Mouse (Mus musculus): ENCODE data around the gene Qrich2. TPM values are rescaled to one million over a fixed set of nuclear protein-coding genes. Genes with fewer than 3 reads are reported as not detected.
"Not testable (repeated sequence)": the region's sequence is repeated elsewhere in the genome, so short reads cannot be mapped to it uniquely, and the experiment has no call there.

The Qrich2 gene
- polyA plus RNA-seq, 1 experiment = 1.3 TPM

DNA sequence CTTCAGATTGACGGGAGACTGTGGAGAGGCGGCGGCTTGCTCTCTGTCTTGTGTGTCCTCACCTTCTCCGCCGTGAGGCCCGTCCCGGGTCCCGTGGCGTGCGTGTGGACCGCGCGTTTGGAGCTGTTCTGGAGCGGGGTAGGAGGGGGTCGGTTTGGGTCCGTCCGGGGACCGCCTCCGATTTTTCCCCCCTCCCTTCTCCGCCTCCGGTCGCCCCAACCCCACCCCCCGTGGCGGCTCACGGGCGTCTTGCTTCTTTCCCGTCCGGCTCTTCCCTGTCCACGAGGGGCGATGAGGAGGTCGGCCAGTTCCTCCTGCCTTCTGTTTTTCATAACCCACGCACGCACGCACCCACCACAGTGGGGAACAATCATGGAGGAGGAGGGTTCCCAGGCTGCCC, 32.6 kb upstream of the Qrich2 start:
- H3K9ac ChIP-seq (ENCODE audit: low read depth, poor library complexity, severe bottlenecking) = peak overlapping the region; percentile 57
- H3K27me3 ChIP-seq (ENCODE audit: control insufficient read depth, insufficient read depth, low read length, poor library complexity, severe bottlenecking) = no peaks in the 10 kb centered on the region
- H3K4me3 ChIP-seq (ENCODE audit: low read depth, low read length) = peak overlapping the region; percentile 48
- H3K27ac ChIP-seq (ENCODE audit: insufficient read depth, low read length) = no peak overlapping the region
- TF ChIP-seq POLR2A (IDR thresholded peaks at IDR 0.05; ENCODE audit: insufficient read depth, low read length) (no peak), CTCF (IDR thresholded peaks at IDR 0.05; ENCODE audit: low read depth, low read length) (no peak), EP300 (IDR thresholded peaks at IDR 0.05; ENCODE audit: insufficient read depth, low read depth, low read length) (no peak)
- H3K9me3 ChIP-seq (replicated peaks; ENCODE audit: control insufficient read depth, insufficient read depth, low read length, poor library complexity, severe bottlenecking) = no peaks in the 10 kb centered on the region
- H3K4me1 ChIP-seq (ENCODE audit: control insufficient read depth, insufficient read depth, low read length) = no peaks in the 10 kb centered on the region
- no peaks in the 10 kb centered on the region for H3K36me3 ChIP-seq (ENCODE audit: control insufficient read depth, insufficient read depth, low read length, poor library complexity, severe bottlenecking)

- Histone ChIP-seq H3K9me3 (replicated peaks; ENCODE audit: control insufficient read depth, insufficient read depth, low read length, poor library complexity, severe bottlenecking) (no peaks in the 10 kb centered on the region), H3K27ac (ENCODE audit: insufficient read depth, low read length) (no peak overlapping the region), H3K4me1 (ENCODE audit: control insufficient read depth, insufficient read depth, low read length) (no peaks in the 10 kb centered on the region), H3K4me3 (ENCODE audit: low read depth, low read length) (no peak overlapping the region), H3K27me3 (ENCODE audit: control insufficient read depth, insufficient read depth, low read length, poor library complexity, severe bottlenecking) (no peaks in the 10 kb centered on the region), H3K9ac (ENCODE audit: low read depth, poor library complexity, severe bottlenecking) (no peak overlapping the region), H3K36me3 (ENCODE audit: control insufficient read depth, insufficient read depth, low read length, poor library complexity, severe bottlenecking) (no peaks in the 10 kb centered on the region)
- TF ChIP-seq CTCF (IDR thresholded peaks at IDR 0.05; ENCODE audit: low read depth, low read length) (no peak), POLR2A (IDR thresholded peaks at IDR 0.05; ENCODE audit: insufficient read depth, low read length) (no peak), EP300 (IDR thresholded peaks at IDR 0.05; ENCODE audit: insufficient read depth, low read depth, low read length) (no peak)
These were observed 31.3 kb upstream of the Qrich2 start for GRCm38 (mm10) chr11:116497313-116497712.

- no peaks in the 10 kb centered on the region for H3K36me3 ChIP-seq (ENCODE audit: control insufficient read depth, insufficient read depth, low read length, poor library complexity, severe bottlenecking)
- no peak overlapping the region for H3K4me3 ChIP-seq (ENCODE audit: low read depth, low read length)
- no peaks in the 10 kb centered on the region for H3K4me1 ChIP-seq (ENCODE audit: control insufficient read depth, insufficient read depth, low read length)
- H3K27me3 ChIP-seq (ENCODE audit: control insufficient read depth, insufficient read depth, low read length, poor library complexity, severe bottlenecking) = no peaks in the 10 kb centered on the region
- H3K27ac ChIP-seq (ENCODE audit: insufficient read depth, low read length) = no peak overlapping the region
- no peak overlapping the region for H3K9ac ChIP-seq (ENCODE audit: low read depth, poor library complexity, severe bottlenecking)
- TF ChIP-seq POLR2A (IDR thresholded peaks at IDR 0.05; ENCODE audit: insufficient read depth, low read length) (no peak), EP300 (IDR thresholded peaks at IDR 0.05; ENCODE audit: insufficient read depth, low read depth, low read length) (no peak), CTCF (IDR thresholded peaks at IDR 0.05; ENCODE audit: low read depth, low read length) (no peak)
- no peaks in the 10 kb centered on the region for H3K9me3 ChIP-seq (replicated peaks; ENCODE audit: control insufficient read depth, insufficient read depth, low read length, poor library complexity, severe bottlenecking)
These were observed 28.6 kb upstream of the Qrich2 start for GRCm38 (mm10) chr11:116494474-116495174.

DNA sequence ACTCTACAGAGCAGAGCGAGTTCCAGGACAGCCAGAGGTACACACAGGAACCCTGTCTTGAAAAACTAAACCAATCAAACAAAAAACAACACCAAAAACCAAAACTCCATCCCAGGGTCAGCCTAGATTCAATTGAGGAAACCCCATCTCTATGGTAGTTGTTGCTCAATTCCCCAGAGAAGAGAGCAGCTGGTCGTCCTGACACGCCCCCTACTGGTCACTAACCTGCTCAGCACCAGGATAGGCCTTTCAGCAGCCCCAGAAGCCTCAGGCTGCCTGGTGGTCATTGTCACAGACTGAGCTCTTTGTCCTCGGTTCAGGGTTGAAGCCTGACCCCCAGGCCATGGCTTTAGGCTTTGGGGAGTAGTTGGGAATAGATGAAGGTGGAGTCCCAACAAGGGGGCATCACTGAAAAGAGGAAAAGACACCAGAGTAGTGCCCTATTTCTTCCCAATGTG, 27.8 kb upstream of the Qrich2 start, which contains the start of gene Prpsap1:
TSS of gene Prpsap1 (minus strand) at position 408 of the 458 bp plus-strand sequence.
- Histone ChIP-seq H3K9me3 (replicated peaks; ENCODE audit: control insufficient read depth, insufficient read depth, low read length, poor library complexity, severe bottlenecking) (no peaks in the 10 kb centered on the region), H3K9ac (ENCODE audit: low read depth, poor library complexity, severe bottlenecking) (no peak within 1 kb of the TSS), H3K36me3 (ENCODE audit: control insufficient read depth, insufficient read depth, low read length, poor library complexity, severe bottlenecking) (no peaks in the 10 kb centered on the region), H3K4me3 (ENCODE audit: low read depth, low read length) (no peak within 1 kb of the TSS), H3K27me3 (ENCODE audit: control insufficient read depth, insufficient read depth, low read length, poor library complexity, severe bottlenecking) (no peaks in the 10 kb centered on the region), H3K4me1 (ENCODE audit: control insufficient read depth, insufficient read depth, low read length) (no peaks in the 10 kb centered on the region), H3K27ac (ENCODE audit: insufficient read depth, low read length) (no peak within 1 kb of the TSS)
- TF ChIP-seq CTCF (IDR thresholded peaks at IDR 0.05; ENCODE audit: low read depth, low read length) (peak; percentile 94), EP300 (IDR thresholded peaks at IDR 0.05; ENCODE audit: insufficient read depth, low read depth, low read length) (no peak)

- no peaks in the 10 kb centered on the region for H3K4me1 ChIP-seq (ENCODE audit: control insufficient read depth, insufficient read depth, low read length)
- H3K9ac ChIP-seq (ENCODE audit: low read depth, poor library complexity, severe bottlenecking) = no peak overlapping the region
- H3K36me3 ChIP-seq (ENCODE audit: control insufficient read depth, insufficient read depth, low read length, poor library complexity, severe bottlenecking) = no peaks in the 10 kb centered on the region
- no peak overlapping the region for H3K4me3 ChIP-seq (ENCODE audit: low read depth, low read length)
- H3K27me3 ChIP-seq (ENCODE audit: control insufficient read depth, insufficient read depth, low read length, poor library complexity, severe bottlenecking) = no peaks in the 10 kb centered on the region
- H3K9me3 ChIP-seq (replicated peaks; ENCODE audit: control insufficient read depth, insufficient read depth, low read length, poor library complexity, severe bottlenecking) = no peaks in the 10 kb centered on the region
- no peak overlapping the region for H3K27ac ChIP-seq (ENCODE audit: insufficient read depth, low read length)
- no peak for TF ChIP-seq CTCF (IDR thresholded peaks at IDR 0.05; ENCODE audit: low read depth, low read length)
- TF ChIP-seq EP300 (IDR thresholded peaks at IDR 0.05; ENCODE audit: insufficient read depth, low read depth, low read length) = no peak
- TF ChIP-seq POLR2A (IDR thresholded peaks at IDR 0.05; ENCODE audit: insufficient read depth, low read length) = no peak
These were observed 27.1 kb upstream of the Qrich2 start for GRCm38 (mm10) chr11:116493191-116493590.

DNA sequence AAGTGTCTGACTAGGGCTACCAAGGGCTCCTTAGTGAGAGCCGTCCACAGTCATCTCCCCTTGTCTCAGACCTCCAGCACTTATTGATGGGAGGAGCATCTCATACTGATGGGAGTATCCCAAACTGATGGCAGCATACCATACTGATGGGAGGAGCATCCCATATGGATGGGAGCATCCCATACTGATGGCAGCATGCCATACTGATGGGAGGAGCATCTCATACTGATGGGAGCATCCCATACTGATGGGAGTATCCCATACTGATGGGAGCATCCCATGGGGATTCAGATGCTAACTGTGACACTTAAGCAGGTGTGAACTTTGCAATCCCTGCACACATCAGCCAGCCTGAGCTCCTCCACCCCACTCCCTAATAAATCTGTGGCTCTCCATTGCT, 26.5 kb upstream of the Qrich2 start:
- H3K36me3 ChIP-seq (ENCODE audit: control insufficient read depth, insufficient read depth, low read length, poor library complexity, severe bottlenecking); H3K27ac ChIP-seq (ENCODE audit: insufficient read depth, low read length); H3K9me3 ChIP-seq (replicated peaks; ENCODE audit: control insufficient read depth, insufficient read depth, low read length, poor library complexity, severe bottlenecking); H3K27me3 ChIP-seq (ENCODE audit: control insufficient read depth, insufficient read depth, low read length, poor library complexity, severe bottlenecking); H3K4me3 ChIP-seq (ENCODE audit: low read depth, low read length); H3K9ac ChIP-seq (ENCODE audit: low read depth, poor library complexity, severe bottlenecking); H3K4me1 ChIP-seq (ENCODE audit: control insufficient read depth, insufficient read depth, low read length): not testable (repeated sequence)

Measured in ES-Bruce4 (cell line).